Mouse (Mus musculus) urinary bladder, postnatal 0 days (tissue): ENCODE measurements around the gene Lpin1. TPM values are rescaled to one million over a fixed set of nuclear protein-coding genes. Genes with fewer than 3 reads are reported as not detected.

Source experiments
- polyA plus RNA-seq: library from polyadenylated mRNA; unstranded; fragments of >200 nt; fragmentation: Nextera tagmentation; extraction: Ambion mirVana; gene quantifications from 2 replicates; pipeline ENCODE4 v1.2.1, GENCODE M21; 2015

Lpin1 gene
- polyA plus RNA-seq, result 2.3 and 2.4 TPM in 2 replicates

DNA sequence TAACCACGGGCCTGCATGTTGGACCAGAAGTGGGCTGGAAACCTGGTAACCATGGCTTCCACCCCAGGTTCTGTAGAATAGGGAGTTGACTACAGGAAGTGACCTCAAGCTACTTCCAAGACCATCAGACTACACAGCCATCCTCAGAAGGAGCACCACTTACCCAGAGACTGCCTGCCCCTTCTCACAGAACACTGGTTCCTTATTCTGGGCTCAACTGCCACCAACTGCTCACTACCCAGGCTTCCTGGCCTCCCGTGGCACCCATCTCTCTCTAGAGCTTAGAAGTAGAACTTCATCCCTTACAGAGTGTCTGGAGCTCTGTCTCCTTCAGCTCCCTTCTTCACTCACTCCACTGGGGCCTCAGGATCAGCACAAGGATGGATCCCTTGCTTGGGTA is at the start of gene Lpin1:
Lpin1 (minus strand) TSS at position 31 of the 400 bp plus-strand sequence.

DNA sequence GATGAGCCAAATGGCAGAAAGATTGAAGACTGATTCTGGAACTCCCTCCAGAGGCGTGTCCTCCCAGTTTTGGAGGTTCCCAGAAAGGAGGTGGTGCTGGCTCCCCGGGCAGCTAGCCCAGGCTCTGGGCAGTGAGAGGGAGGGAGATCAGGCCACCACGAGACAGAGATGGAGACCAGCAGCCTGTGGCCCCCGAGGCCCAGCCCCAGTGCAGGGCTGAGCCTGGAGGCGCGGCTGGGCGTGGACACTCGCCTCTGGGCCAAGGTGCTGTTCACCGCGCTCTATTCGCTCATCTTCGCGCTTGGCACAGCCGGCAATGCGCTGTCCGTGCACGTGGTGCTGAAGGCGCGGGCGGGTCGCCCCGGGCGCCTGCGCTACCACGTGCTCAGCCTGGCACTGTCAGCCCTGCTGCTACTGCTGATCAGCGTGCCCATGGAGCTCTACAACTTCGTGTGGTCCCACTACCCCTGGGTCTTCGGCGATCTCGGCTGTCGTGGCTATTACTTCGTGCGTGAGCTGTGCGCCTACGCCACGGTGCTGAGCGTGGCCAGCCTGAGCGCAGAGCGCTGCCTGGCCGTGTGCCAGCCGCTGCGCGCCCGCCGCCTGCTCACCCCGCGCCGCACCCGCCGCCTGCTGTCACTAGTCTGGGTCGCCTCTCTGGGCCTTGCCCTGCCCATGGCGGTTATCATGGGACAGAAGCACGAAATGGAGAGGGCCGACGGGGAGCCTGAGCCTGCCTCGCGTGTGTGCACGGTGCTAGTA is 42.7 kb upstream of the Lpin1 start, which contains the start of gene Ntsr2:
Ntsr2 (plus strand) TSS at position 51 of the 762 bp plus-strand sequence.

Other genes with a start within 250 kb of the Lpin1 start
- gene Ntsr2, start 42.4 kb upstream of the Lpin1 start, polyA plus RNA-seq, result not detected in 2 replicates
- gene Greb1, start 189.9 kb upstream of the Lpin1 start, polyA plus RNA-seq, result 0.08 and 0.11 TPM in 2 replicates
- 15.7 and 17.7 TPM in 2 replicates for gene E2f6, start 200.0 kb upstream of the Lpin1 start, polyA plus RNA-seq